Mouse (Mus musculus): ENCODE measurements around the gene Spocd1. TPM values are rescaled to one million over a fixed set of nuclear protein-coding genes. Genes with fewer than 3 reads are reported as not detected.

Spocd1 gene
- polyA plus RNA-seq, 1 experiment: 0.25 TPM

DNA sequence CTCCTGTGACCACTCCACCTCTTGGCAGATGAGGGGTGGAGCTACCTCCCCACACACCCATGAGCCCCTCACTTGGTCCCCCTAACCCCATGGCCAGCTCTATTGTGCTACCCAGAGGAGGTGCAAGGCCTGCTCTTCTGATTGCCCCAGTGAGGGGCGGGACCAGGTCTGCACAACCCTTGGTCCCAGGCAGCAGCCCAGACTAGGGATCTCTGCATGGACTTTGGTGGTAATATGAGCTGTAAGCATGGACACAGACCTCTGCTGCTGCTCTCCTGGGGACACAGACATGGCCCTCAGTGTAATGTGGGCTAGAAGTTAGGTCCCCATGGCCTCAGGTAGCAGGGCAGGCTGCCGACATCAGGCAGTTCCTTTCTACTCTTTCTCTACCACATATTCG is 24.0 kb upstream of the Spocd1 start:
- TF ChIP-seq POLR2A (IDR thresholded peaks at IDR 0.05; ENCODE audit: insufficient read depth, low read length) (no peak), CTCF (IDR thresholded peaks at IDR 0.05; ENCODE audit: low read depth, low read length) (no peak), EP300 (IDR thresholded peaks at IDR 0.05; ENCODE audit: insufficient read depth, low read depth, low read length) (no peak)
- H3K4me3 ChIP-seq (ENCODE audit: low read depth, low read length): no peak overlapping the region
- no peaks in the 10 kb centered on the region for H3K27me3 ChIP-seq (ENCODE audit: control insufficient read depth, insufficient read depth, low read length, poor library complexity, severe bottlenecking)
- no peak overlapping the region for H3K9ac ChIP-seq (ENCODE audit: low read depth, poor library complexity, severe bottlenecking)
- no peak overlapping the region for H3K27ac ChIP-seq (ENCODE audit: insufficient read depth, low read length)
- no peaks in the 10 kb centered on the region for H3K4me1 ChIP-seq (ENCODE audit: control insufficient read depth, insufficient read depth, low read length)
- no peaks in the 10 kb centered on the region for H3K9me3 ChIP-seq (replicated peaks; ENCODE audit: control insufficient read depth, insufficient read depth, low read length, poor library complexity, severe bottlenecking)
- no peaks in the 10 kb centered on the region for H3K36me3 ChIP-seq (ENCODE audit: control insufficient read depth, insufficient read depth, low read length, poor library complexity, severe bottlenecking)

DNA sequence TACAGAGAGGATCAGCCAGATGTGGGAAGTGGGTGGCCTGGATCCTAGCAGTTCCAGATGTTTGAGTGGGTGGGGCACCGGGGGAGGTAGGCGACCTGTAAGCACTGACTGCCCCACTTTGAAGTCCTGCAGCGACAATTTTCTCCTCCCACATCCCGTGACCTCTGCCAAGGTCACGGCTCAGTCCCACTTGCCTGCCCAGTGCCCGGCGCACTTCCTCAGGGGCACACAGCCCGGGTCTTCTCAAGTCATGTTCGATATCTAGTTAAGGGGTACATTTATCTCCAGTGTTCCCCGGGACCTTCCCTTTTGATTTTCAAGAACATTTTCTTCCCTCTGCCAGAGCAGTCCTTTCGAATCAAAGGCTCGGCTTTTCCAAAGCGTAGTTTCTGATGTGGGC is 23.0 kb upstream of the Spocd1 start:
- Histone ChIP-seq H3K27me3 (ENCODE audit: control insufficient read depth, insufficient read depth, low read length, poor library complexity, severe bottlenecking) (no peaks in the 10 kb centered on the region), H3K4me3 (ENCODE audit: low read depth, low read length) (no peak overlapping the region), H3K36me3 (ENCODE audit: control insufficient read depth, insufficient read depth, low read length, poor library complexity, severe bottlenecking) (no peaks in the 10 kb centered on the region), H3K9ac (ENCODE audit: low read depth, poor library complexity, severe bottlenecking) (no peak overlapping the region), H3K27ac (ENCODE audit: insufficient read depth, low read length) (no peak overlapping the region), H3K4me1 (ENCODE audit: control insufficient read depth, insufficient read depth, low read length) (no peaks in the 10 kb centered on the region), H3K9me3 (replicated peaks; ENCODE audit: control insufficient read depth, insufficient read depth, low read length, poor library complexity, severe bottlenecking) (no peaks in the 10 kb centered on the region)
- TF ChIP-seq EP300 (IDR thresholded peaks at IDR 0.05; ENCODE audit: insufficient read depth, low read depth, low read length): no peak
- no peak for TF ChIP-seq POLR2A (IDR thresholded peaks at IDR 0.05; ENCODE audit: insufficient read depth, low read length)
- TF ChIP-seq CTCF (IDR thresholded peaks at IDR 0.05; ENCODE audit: low read depth, low read length): no peak

DNA sequence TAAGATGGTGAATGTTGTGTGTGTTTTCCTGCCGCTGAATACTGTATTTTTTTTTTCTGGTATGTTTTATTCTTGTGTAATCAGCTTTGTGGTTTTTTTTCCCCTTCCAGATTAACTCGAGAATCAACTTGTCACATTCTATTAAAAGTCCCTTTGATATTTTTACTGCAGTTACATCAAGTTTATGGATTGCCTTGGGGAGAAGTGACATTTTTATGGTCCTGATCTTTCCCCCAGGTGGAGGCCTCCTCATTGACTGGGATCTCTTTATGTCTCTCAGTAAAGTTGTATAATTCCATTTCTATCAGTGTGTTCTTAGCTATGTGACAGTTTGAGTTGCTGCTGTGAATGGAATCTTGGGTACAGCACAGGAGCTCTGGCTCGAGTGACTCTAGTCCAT is 20.2 kb upstream of the Spocd1 start:
- Histone ChIP-seq H3K27ac (ENCODE audit: insufficient read depth, low read length) (no peak overlapping the region), H3K9ac (ENCODE audit: low read depth, poor library complexity, severe bottlenecking) (no peak overlapping the region), H3K4me3 (ENCODE audit: low read depth, low read length) (no peak overlapping the region), H3K36me3 (ENCODE audit: control insufficient read depth, insufficient read depth, low read length, poor library complexity, severe bottlenecking) (no peaks in the 10 kb centered on the region), H3K4me1 (ENCODE audit: control insufficient read depth, insufficient read depth, low read length) (no peaks in the 10 kb centered on the region), H3K27me3 (ENCODE audit: control insufficient read depth, insufficient read depth, low read length, poor library complexity, severe bottlenecking) (no peaks in the 10 kb centered on the region), H3K9me3 (replicated peaks; ENCODE audit: control insufficient read depth, insufficient read depth, low read length, poor library complexity, severe bottlenecking) (no peaks in the 10 kb centered on the region)
- TF ChIP-seq CTCF (IDR thresholded peaks at IDR 0.05; ENCODE audit: low read depth, low read length): no peak
- TF ChIP-seq EP300 (IDR thresholded peaks at IDR 0.05; ENCODE audit: insufficient read depth, low read depth, low read length): no peak
- TF ChIP-seq POLR2A (IDR thresholded peaks at IDR 0.05; ENCODE audit: insufficient read depth, low read length): no peak

DNA sequence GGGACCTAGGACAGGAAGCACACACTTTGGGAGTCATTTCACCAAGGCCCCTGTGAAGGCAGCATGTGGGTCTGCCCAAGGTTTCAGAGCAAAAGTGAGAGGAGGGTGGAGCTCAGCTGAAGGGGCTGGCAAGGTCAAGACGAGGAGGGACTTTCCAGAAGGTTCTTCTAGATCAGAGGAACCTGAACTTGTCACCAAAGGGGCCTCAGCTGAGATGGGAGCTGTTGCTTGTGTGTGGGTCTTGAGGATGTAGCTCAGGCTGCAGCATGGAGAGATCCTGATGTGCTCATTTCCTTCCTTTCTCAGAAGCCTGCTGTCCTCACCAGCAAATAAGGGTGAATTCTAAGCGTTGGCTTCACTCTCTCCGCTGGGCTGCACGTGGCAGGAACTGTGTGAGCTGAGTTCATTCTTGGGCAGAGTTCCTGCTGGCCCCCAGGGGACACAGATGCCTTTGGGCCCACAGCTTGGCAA is 19.8 kb upstream of the Spocd1 start:
- no peak for TF ChIP-seq POLR2A (IDR thresholded peaks at IDR 0.05; ENCODE audit: insufficient read depth, low read length)
- no peak for TF ChIP-seq EP300 (IDR thresholded peaks at IDR 0.05; ENCODE audit: insufficient read depth, low read depth, low read length)
- no peak for TF ChIP-seq CTCF (IDR thresholded peaks at IDR 0.05; ENCODE audit: low read depth, low read length)
- Histone ChIP-seq H3K9ac (ENCODE audit: low read depth, poor library complexity, severe bottlenecking) (no peak overlapping the region), H3K4me1 (ENCODE audit: control insufficient read depth, insufficient read depth, low read length) (no peaks in the 10 kb centered on the region), H3K9me3 (replicated peaks; ENCODE audit: control insufficient read depth, insufficient read depth, low read length, poor library complexity, severe bottlenecking) (no peaks in the 10 kb centered on the region), H3K36me3 (ENCODE audit: control insufficient read depth, insufficient read depth, low read length, poor library complexity, severe bottlenecking) (no peaks in the 10 kb centered on the region), H3K27ac (ENCODE audit: insufficient read depth, low read length) (no peak overlapping the region), H3K4me3 (ENCODE audit: low read depth, low read length) (no peak overlapping the region), H3K27me3 (ENCODE audit: control insufficient read depth, insufficient read depth, low read length, poor library complexity, severe bottlenecking) (no peaks in the 10 kb centered on the region)

DNA sequence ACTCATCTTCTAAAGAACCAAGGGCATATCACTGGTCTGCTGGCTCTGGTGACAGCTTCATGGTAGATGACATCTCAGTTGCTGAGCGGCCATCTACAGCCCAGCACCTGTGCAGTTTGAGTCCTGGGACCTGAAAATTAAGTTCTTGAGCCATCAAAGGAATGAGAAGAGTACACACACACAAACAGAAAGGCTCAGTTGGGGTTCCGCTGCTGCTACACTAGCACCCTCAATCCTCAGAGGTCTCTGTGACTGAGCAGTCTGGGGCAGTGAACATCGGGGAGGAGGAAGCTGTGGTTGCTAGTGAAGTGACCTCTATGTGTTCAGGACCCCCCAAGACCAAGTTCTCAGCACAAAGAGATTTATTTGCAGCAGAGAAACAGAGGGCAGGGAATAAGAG is 16.1 kb upstream of the Spocd1 start:
- no peak overlapping the region for H3K9ac ChIP-seq (ENCODE audit: low read depth, poor library complexity, severe bottlenecking)
- no peaks in the 10 kb centered on the region for H3K27me3 ChIP-seq (ENCODE audit: control insufficient read depth, insufficient read depth, low read length, poor library complexity, severe bottlenecking)
- peaks cover 2% of the 10 kb centered on the region for H3K4me1 ChIP-seq (ENCODE audit: control insufficient read depth, insufficient read depth, low read length)
- H3K36me3 ChIP-seq (ENCODE audit: control insufficient read depth, insufficient read depth, low read length, poor library complexity, severe bottlenecking): no peaks in the 10 kb centered on the region
- H3K9me3 ChIP-seq (replicated peaks; ENCODE audit: control insufficient read depth, insufficient read depth, low read length, poor library complexity, severe bottlenecking): no peaks in the 10 kb centered on the region
- TF ChIP-seq CTCF (IDR thresholded peaks at IDR 0.05; ENCODE audit: low read depth, low read length) (no peak), POLR2A (IDR thresholded peaks at IDR 0.05; ENCODE audit: insufficient read depth, low read length) (no peak), EP300 (IDR thresholded peaks at IDR 0.05; ENCODE audit: insufficient read depth, low read depth, low read length) (no peak)
- H3K27ac ChIP-seq (ENCODE audit: insufficient read depth, low read length): no peak overlapping the region
- H3K4me3 ChIP-seq (ENCODE audit: low read depth, low read length): no peak overlapping the region

DNA sequence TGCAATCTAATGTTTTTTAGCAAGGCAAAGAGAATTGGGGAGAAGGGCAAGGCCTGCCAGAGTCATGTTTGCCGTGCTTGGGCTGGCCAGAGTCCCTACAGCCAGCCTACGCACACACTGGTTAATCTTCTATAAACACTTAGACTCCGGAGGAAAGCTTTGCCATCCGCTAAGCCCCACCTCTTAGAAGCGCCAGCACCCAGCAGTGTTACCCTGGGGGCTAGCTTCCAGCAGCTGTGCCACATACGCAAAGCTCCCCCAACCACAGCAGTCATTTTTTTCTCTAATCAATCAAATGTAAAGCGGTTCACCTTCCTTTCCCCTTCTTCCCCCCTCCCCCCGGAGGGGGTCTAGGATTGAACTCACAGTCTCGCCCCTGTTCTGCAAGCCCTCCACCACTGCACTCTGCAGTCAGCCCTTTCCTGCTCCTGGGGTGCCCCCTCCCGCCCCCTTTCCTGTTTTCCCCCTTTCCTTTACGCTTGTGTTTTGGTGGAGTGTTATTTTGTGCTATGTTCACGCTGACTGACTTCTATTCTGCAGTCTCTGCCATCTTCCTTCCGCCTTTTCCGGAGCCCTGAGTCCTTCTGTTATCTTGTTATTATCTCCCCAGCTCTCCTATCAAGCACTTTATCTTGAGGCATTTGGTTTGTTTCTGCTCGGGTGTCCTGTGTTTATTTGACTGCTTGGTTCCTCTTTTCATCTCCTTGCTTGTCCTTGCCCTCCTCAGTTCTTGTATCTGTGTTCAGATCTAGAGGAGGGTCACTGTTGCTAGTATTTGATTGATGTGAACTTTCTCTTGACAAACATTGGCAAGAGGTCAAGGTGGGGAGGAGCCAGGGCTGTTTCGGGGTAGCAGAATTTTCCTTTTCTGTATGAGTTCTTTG is 15.0 kb upstream of the Spocd1 start:
- Histone ChIP-seq H3K27ac (ENCODE audit: insufficient read depth, low read length) (no peak overlapping the region), H3K9me3 (replicated peaks; ENCODE audit: control insufficient read depth, insufficient read depth, low read length, poor library complexity, severe bottlenecking) (no peaks in the 10 kb centered on the region), H3K4me3 (ENCODE audit: low read depth, low read length) (no peak overlapping the region), H3K4me1 (ENCODE audit: control insufficient read depth, insufficient read depth, low read length) (peaks cover 2% of the 10 kb centered on the region), H3K9ac (ENCODE audit: low read depth, poor library complexity, severe bottlenecking) (no peak overlapping the region), H3K27me3 (ENCODE audit: control insufficient read depth, insufficient read depth, low read length, poor library complexity, severe bottlenecking) (no peaks in the 10 kb centered on the region), H3K36me3 (ENCODE audit: control insufficient read depth, insufficient read depth, low read length, poor library complexity, severe bottlenecking) (no peaks in the 10 kb centered on the region)
- TF ChIP-seq POLR2A (IDR thresholded peaks at IDR 0.05; ENCODE audit: insufficient read depth, low read length): no peak
- TF ChIP-seq CTCF (IDR thresholded peaks at IDR 0.05; ENCODE audit: low read depth, low read length): no peak
- no peak for TF ChIP-seq EP300 (IDR thresholded peaks at IDR 0.05; ENCODE audit: insufficient read depth, low read depth, low read length)

Measured in ES-Bruce4 (cell line).